Mouse (Mus musculus) adrenal gland, postnatal 14 days (tissue): ENCODE measurements around the gene Rab30. TPM values are rescaled to one million over a fixed set of nuclear protein-coding genes. Genes with fewer than 3 reads are reported as not detected.
"Not testable (repeated sequence)": the region's sequence is repeated elsewhere in the genome, so short reads cannot be mapped to it uniquely, and the experiment has no call there.

Source experiments
- DNase-seq: peaks from one replicate; pipeline ENCODE4 v3.0.0; 2021; ENCODE audit warnings: mixed read lengths
- total RNA-seq: library from RNA; stranded (reverse); gene quantifications from 2 replicates; pipeline ENCODE4 v1.2.3, GENCODE M21; 2021

Gene Rab30
- total RNA-seq, 1 experiment from 2014 or later, result 6.4 TPM

DNA sequence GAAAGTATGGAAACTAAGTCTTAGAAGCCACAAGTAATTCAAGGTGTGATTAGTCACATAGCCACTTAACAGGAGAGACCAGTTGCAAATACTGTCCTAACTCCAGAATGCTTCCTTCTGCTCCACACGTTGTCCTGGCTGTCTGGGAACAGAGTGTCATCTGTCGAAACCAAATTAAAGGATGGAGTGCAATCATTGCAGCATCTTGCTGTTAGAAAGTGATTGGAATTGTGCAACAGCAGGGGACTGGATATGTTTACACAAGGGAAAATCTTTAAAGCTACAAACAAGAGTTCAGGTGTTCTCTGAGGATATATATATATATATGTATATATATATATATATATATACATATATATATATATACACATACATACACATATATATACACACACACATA, 9.0 kb downstream of the Rab30 start:
- DNase-seq, result no peak

DNA sequence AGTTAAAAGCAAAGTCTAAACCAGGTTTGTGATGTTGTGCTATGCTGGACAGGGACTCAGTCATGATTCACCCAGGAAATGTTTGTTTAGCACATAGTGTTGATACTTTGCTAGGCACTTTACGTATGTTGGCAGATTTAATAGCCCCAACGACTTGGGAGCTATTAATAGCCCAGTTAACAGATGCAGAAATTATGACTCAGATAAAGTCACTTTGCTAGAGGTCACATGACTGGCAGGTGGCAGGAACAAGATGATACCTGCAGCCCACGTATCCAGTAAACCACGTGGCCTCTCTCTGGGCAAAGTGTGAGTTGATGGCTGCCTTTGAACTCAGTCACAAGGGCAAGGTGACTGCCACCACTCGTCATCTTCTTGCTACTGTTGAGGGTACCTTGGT, 16.7 kb downstream of the Rab30 start:
- no peak for DNase-seq

DNA sequence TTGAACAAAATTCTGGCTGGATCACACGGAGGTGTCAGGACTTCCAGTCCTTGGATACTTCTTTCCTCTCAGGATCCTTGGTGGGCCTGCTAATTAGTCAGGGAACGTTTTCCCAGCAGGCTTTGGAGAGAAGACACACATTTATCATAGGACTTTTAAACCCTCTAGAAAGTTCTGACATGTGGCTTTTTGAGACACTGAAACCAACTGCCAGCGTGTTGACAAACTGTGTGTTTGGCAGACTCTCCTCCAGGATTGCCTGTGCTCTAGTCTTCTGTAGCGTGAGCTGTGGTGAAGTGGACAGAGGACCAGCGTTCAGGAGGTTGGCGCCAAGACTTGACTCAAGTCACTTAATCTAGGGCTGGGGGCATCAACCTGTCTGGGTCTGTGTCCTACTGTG, 19.2 kb downstream of the Rab30 start:
- DNase-seq, result no peak

GRCm38 (mm10) chr7:92761161-92761560, 19.8 kb downstream of the Rab30 start:
- DNase-seq, result no peak

GRCm38 (mm10) chr7:92765426-92765825, 24.0 kb downstream of the Rab30 start:
- DNase-seq, result peak; percentile 20

- DNase-seq, result no peak
Measured at GRCm38 (mm10) chr7:92766096-92767090, 25.0 kb downstream of the Rab30 start.

- not testable (repeated sequence) for DNase-seq
Measured at GRCm38 (mm10) chr7:92768116-92768515, 26.7 kb downstream of the Rab30 start.

- no peak for DNase-seq
Measured at GRCm38 (mm10) chr7:92768859-92769258, 27.5 kb downstream of the Rab30 start.

DNA sequence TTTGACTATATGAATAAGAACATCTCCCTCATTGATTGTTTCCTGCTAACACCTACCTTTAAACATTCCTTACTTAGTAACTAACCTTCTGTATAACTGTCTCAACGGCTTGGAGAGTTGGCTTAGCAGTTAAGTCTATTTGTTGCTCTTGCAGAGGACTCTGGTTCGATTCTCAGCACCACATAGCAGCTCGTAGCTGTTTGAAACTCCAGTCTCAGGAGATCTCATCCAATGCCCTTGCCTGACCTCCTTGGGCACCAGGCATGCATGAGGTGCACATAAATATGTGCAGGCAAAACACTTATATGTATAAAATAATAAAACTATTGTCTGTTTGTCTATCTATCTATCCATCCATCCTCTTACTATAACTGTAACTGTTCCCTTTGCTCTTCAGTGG, 31.6 kb downstream of the Rab30 start:
- no peak for DNase-seq

DNA sequence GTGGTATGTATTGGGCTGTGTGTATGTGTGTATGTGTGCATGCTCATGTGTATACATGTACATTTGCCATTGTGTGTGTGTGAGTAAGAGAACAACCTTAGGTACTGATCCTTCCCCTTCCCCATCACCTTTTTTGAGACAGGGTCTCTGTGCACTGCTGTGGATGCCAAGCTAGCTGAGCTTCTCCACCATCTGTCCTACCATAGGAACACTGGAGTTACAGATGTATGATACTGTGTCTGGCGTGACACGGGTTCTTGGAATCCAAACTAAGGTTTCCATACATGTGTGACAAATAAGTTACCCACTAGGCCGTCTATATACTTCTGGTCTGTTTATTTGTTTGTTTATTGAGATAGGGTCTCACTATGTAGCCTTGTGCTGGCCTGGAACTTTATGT, 32.2 kb downstream of the Rab30 start:
- no peak for DNase-seq

- no peak for DNase-seq
Measured at GRCm38 (mm10) chr7:92774741-92775140, 33.3 kb downstream of the Rab30 start.

- no peak for DNase-seq
Measured at GRCm38 (mm10) chr7:92775703-92776102, 34.3 kb downstream of the Rab30 start.

DNA sequence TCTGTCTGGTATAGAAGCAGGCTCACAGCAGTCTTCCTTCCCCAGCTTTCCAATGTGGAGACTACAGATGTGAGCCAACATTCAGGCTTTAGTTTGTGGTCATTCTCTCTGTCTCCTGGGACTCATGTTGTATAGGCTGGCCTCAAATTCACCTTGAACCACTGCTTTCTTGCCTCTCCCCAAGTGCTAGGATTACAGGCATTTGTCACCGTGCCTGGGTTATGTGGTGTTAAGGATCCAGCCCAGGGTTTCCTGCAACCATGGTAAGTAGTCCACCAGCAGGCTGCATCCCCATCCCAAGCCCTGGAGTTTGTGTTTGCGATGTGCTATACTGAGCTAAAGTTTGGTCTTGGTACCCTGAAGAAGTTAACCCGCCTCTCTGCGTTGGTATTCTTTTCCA, 35.2 kb downstream of the Rab30 start:
- no peak for DNase-seq

DNA sequence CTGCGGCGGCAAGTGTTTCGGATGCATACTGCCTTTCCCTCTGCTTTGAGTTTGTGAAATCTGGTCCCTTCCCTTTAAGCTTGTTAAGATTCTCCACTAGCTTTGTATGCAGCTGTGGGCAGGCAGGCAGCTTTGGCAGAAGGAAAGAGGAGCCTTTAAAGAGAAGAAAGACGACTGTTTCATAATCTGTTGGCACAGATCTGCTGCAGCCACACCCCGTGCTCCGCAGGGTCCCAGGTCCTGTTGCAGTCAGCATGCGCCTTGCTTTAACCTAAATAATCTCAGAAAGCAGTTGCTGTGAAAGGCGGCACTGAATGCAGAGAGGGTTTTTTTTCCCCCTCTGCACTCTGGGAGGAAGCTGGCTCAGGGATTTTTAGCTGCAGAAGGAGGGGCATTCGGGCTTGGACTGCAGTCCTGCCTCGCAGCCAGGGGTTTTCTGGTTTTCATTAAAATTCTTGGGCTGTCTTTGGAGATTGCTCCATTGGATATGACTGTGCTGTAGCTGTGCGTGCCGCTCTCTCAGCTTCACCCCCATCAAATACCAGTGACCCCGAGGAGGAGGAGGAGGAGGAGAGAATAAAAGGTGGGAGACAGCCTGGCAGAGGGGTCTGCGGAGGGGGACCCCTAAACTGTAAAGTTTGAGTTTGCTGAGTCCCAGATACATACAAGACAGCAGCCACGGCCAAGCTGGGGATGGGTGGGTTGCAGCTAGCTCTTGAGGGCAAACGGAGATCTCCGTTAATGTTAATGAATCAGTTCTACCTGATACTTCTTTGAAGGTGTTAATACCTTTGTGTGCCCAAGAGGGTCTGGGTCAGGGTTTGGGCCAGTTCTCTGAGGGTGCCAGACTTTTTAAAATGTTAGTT, 35.9 kb downstream of the Rab30 start:
- peak; percentile 40 for DNase-seq

GRCm38 (mm10) chr7:92779058-92779457, 37.7 kb downstream of the Rab30 start:
- DNase-seq, result no peak

DNA sequence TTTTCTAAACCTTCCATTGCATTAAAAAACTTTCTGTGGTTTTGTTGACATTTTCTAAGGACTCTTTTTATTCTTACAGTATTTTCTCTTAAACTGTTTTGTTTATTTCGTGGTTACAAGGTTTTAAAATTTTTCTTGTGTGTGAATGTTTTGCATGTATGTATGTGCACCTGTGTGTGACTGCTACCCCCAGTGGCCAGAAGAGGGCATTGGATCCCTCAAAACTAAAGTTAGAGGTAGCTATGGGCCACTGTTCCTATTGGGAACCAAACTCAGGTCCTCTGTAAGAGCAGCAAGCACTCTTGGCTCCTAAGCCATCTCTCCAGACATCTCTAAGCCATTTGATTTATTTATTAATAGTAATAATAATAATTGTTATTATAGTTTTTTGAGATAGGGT, 40.0 kb downstream of the Rab30 start:
- no peak for DNase-seq

DNA sequence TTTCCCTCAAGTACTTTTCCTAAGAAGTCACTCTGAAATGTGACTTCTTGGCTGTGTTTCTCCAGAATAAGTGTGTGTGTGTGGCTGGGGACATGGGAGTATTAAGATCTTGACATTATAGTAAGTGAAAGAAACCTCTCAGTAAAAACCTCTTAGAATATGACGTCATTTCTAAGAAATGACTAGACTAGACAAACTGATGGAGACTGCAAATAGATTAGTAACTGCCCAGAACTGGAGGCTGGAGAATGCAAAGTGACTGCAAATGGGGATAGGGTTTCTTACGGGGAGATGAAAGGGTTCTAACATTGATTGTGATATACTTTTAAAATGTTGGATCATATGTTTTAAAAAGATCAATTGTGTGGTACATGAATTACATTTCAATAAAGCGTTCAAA, 40.5 kb downstream of the Rab30 start:
- DNase-seq, result no peak

GRCm38 (mm10) chr7:92782511-92782910, 41.1 kb downstream of the Rab30 start:
- peak; percentile 17 for DNase-seq

- DNase-seq, result no peak
Measured at GRCm38 (mm10) chr7:92783166-92783806, 41.9 kb downstream of the Rab30 start.

GRCm38 (mm10) chr7:92783914-92784313, 42.5 kb downstream of the Rab30 start:
- DNase-seq, result no peak

DNA sequence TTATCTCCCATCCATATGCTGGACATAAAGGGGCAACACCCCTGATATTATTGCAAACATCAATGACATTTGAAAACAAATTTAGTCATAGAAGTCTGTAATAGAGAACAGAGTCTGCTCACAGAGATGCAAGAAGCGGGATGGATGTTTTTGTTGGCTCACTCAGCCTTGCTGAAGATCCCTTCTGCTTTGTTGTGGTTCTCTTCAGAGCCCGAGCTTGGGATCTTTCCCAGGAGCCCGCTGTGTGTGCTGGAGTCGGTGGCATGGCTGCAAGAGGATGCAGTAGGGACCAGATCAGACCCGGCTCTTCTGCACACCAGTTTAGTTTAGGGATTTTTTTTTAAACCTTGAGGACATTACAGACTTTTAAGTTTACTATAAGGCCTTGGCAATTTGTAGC, 54.3 kb downstream of the Rab30 start:
- no peak for DNase-seq

GRCm38 (mm10) chr7:92796813-92797212, 55.4 kb downstream of the Rab30 start:
- DNase-seq, result no peak
